Mouse (Mus musculus): ENCODE measurements around the gene Itgb8.

- TF ChIP-seq CTCF (IDR thresholded peaks at IDR 0.05; ENCODE audit: low read depth, low read length) (no peak), POLR2A (IDR thresholded peaks at IDR 0.05; ENCODE audit: borderline replicate concordance, low read depth, low read length) (no peak)
Measured at GRCm38 (mm10) chr12:119182215-119182924, 56.2 kb downstream of the Itgb8 start.

Data from bone marrow macrophage, adult 2 months (primary cell).